ENCODE assay signal across 13 mouse cellular contexts in genomic region chr16:10910541-10910940, GRCm38 (mm10).
"Had no signal": no experiment of that assay in that cellular context is flagged by ENCODE, and none has a peak within 500 bp of the region (broad histone marks: within the 10 kb centered on the region; RNA-seq: fewer than 3 reads in every experiment).

No protein-coding gene starts in this region.

- H3K4me2 ChIP-seq: liver, embryonic 13.5 days; midbrain, embryonic 11.5 days; neural tube, embryonic 13.5 days had no signal

- H3K27me3 ChIP-seq: liver, embryonic 13.5 days; neural tube, embryonic 13.5 days had no signal

- H3K27ac ChIP-seq: liver, embryonic 13.5 days; neural tube, embryonic 13.5 days had no signal

- DNase-seq: kidney, postnatal 14 days; kidney, postnatal 4 days; liver, embryonic 13.5 days; lung, adult 2 months; lung, postnatal 14 days; lung, postnatal 4 days; midbrain, embryonic 14.5 days; retina, postnatal 1 day; thymus, adult 18-20 months; thymus, postnatal 36 days had no signal

- H3K36me3 ChIP-seq: liver, embryonic 13.5 days; neural tube, embryonic 13.5 days had no signal

- H3K9ac ChIP-seq: liver, embryonic 13.5 days; neural tube, embryonic 13.5 days had no signal

- H3K4me1 ChIP-seq: liver, embryonic 13.5 days had no signal

- H3K9me3 ChIP-seq: liver, embryonic 13.5 days; neural tube, embryonic 13.5 days had no signal

- H3K4me3 ChIP-seq: liver, embryonic 13.5 days; myocyte; neural tube, embryonic 13.5 days had no signal
